Mouse (Mus musculus): Measurements from ENCODE around the gene Akain1. TPM values are rescaled to one million over a fixed set of nuclear protein-coding genes. Genes with fewer than 3 reads are reported as not detected.

Gene Akain1
- polyA plus RNA-seq, 1 experiment = not detected

- no peaks in the 10 kb centered on the region for H3K27me3 ChIP-seq (ENCODE audit: control insufficient read depth, insufficient read depth, insufficient read length)
- no peaks in the 10 kb centered on the region for H3K79me3 ChIP-seq (ENCODE audit: low read depth)
- H3K79me2 ChIP-seq (ENCODE audit: control insufficient read depth, insufficient read depth) = no peaks in the 10 kb centered on the region
- no peak overlapping the region for H3K4me3 ChIP-seq (ENCODE audit: insufficient read depth, poor library complexity, severe bottlenecking)
- H3K36me3 ChIP-seq (ENCODE audit: control insufficient read depth, insufficient read depth) = no peaks in the 10 kb centered on the region
- TF ChIP-seq CEBPB (IDR thresholded peaks at IDR 0.05; ENCODE audit: low read depth) = no peak
- no peak for TF ChIP-seq MAX (IDR thresholded peaks at IDR 0.05)
- TF ChIP-seq CTCF (IDR thresholded peaks at IDR 0.05; ENCODE audit: control insufficient read depth, insufficient read depth, insufficient read length) = no peak
- TF ChIP-seq MYOG (IDR thresholded peaks at IDR 0.05; ENCODE audit: control insufficient read depth, extremely low read depth, insufficient read length) = no peak
- no peak for TF ChIP-seq FOSL1 (IDR thresholded peaks at IDR 0.05; ENCODE audit: insufficient read depth, low read length, poor library complexity, severe bottlenecking)
- TF ChIP-seq MYOD1 (IDR thresholded peaks at IDR 0.05; ENCODE audit: control insufficient read depth, insufficient read length, low read depth) = no peak
- no peak for TF ChIP-seq USF1 (IDR thresholded peaks at IDR 0.05; ENCODE audit: low read depth)
- no peak overlapping the region for H3ac ChIP-seq (ENCODE audit: control insufficient read depth, insufficient read length, low read depth)
Observed at GRCm38 (mm10) chr17:69497315-69497714, 58.2 kb downstream of the Akain1 start.

DNA sequence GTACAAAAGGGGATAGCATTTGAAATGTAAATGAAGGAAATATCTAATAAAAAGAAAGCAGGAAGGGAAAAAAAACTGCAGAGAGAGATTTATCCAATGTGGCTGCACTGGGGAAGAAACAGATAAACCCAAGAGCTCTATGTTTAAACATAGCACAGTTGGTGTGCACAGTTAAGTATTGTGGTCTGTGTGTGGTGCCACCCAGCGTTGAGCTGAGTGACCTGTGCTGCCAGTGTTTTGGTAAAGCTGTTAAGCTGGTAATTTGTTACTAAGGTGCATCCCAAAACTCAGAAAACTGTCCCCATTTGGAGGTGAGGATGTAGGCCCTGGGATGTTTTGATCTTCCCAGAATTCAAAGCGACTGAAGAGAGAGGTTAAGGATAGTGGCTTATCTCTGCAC lies 59.8 kb downstream of the Akain1 start:
- no peak for TF ChIP-seq CEBPB (IDR thresholded peaks at IDR 0.05; ENCODE audit: low read depth)
- TF ChIP-seq FOSL1 (IDR thresholded peaks at IDR 0.05; ENCODE audit: insufficient read depth, low read length, poor library complexity, severe bottlenecking) = no peak
- no peak for TF ChIP-seq MAX (IDR thresholded peaks at IDR 0.05)
- no peak for TF ChIP-seq MYOD1 (IDR thresholded peaks at IDR 0.05; ENCODE audit: control insufficient read depth, insufficient read length, low read depth)
- no peak for TF ChIP-seq CTCF (IDR thresholded peaks at IDR 0.05; ENCODE audit: control insufficient read depth, insufficient read depth, insufficient read length)
- no peak for TF ChIP-seq USF1 (IDR thresholded peaks at IDR 0.05; ENCODE audit: low read depth)
- no peak for TF ChIP-seq MYOG (IDR thresholded peaks at IDR 0.05; ENCODE audit: control insufficient read depth, extremely low read depth, insufficient read length)
- no peak overlapping the region for H3ac ChIP-seq (ENCODE audit: control insufficient read depth, insufficient read length, low read depth)
- no peaks in the 10 kb centered on the region for H3K79me3 ChIP-seq (ENCODE audit: low read depth)
- H3K36me3 ChIP-seq (ENCODE audit: control insufficient read depth, insufficient read depth) = no peaks in the 10 kb centered on the region
- H3K27me3 ChIP-seq (ENCODE audit: control insufficient read depth, insufficient read depth, insufficient read length) = no peaks in the 10 kb centered on the region
- H3K79me2 ChIP-seq (ENCODE audit: control insufficient read depth, insufficient read depth) = no peaks in the 10 kb centered on the region
- no peak overlapping the region for H3K4me3 ChIP-seq (ENCODE audit: insufficient read depth, poor library complexity, severe bottlenecking)

DNA sequence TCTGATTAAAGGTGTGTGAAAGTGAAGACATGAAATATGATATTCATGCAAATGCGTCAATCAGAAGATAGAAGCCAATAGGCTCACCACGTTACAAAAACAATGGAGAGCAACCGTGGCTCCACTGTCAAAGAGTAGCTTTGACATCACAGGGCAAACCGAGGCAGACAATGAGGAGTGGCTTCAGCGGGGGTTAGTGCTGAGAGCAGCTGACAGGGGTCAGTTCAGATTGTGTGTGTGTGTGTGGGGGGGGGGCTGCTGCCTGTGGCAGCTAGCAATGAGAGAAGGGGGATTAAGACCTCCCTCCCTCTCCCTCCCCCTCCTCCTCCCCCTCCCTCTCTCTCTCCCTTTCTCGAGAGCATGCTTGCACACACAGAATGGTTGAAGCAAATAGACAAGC lies 60.3 kb downstream of the Akain1 start:
- TF ChIP-seq CTCF (IDR thresholded peaks at IDR 0.05; ENCODE audit: control insufficient read depth, insufficient read depth, insufficient read length) (no peak), MYOD1 (IDR thresholded peaks at IDR 0.05; ENCODE audit: control insufficient read depth, insufficient read length, low read depth) (no peak), MAX (IDR thresholded peaks at IDR 0.05) (no peak), MYOG (IDR thresholded peaks at IDR 0.05; ENCODE audit: control insufficient read depth, extremely low read depth, insufficient read length) (no peak)
- Histone ChIP-seq H3K4me3 (ENCODE audit: insufficient read depth, poor library complexity, severe bottlenecking) (no peak overlapping the region), H3K27me3 (ENCODE audit: control insufficient read depth, insufficient read depth, insufficient read length) (no peaks in the 10 kb centered on the region), H3K36me3 (ENCODE audit: control insufficient read depth, insufficient read depth) (no peaks in the 10 kb centered on the region), H3K79me3 (ENCODE audit: low read depth) (no peaks in the 10 kb centered on the region), H3K79me2 (ENCODE audit: control insufficient read depth, insufficient read depth) (no peaks in the 10 kb centered on the region), H3ac (ENCODE audit: control insufficient read depth, insufficient read length, low read depth) (no peak overlapping the region)

- no peaks in the 10 kb centered on the region for H3K36me3 ChIP-seq (ENCODE audit: control insufficient read depth, insufficient read depth)
- H3K79me2 ChIP-seq (ENCODE audit: control insufficient read depth, insufficient read depth) = no peaks in the 10 kb centered on the region
- H3ac ChIP-seq (ENCODE audit: control insufficient read depth, insufficient read length, low read depth) = no peak overlapping the region
- H3K27me3 ChIP-seq (ENCODE audit: control insufficient read depth, insufficient read depth, insufficient read length) = no peaks in the 10 kb centered on the region
- TF ChIP-seq MAX (IDR thresholded peaks at IDR 0.05) (no peak), CEBPB (IDR thresholded peaks at IDR 0.05; ENCODE audit: low read depth) (no peak), MYOG (IDR thresholded peaks at IDR 0.05; ENCODE audit: control insufficient read depth, extremely low read depth, insufficient read length) (no peak), CTCF (IDR thresholded peaks at IDR 0.05; ENCODE audit: control insufficient read depth, insufficient read depth, insufficient read length) (no peak), FOSL1 (IDR thresholded peaks at IDR 0.05; ENCODE audit: insufficient read depth, low read length, poor library complexity, severe bottlenecking) (no peak)
- H3K79me3 ChIP-seq (ENCODE audit: low read depth) = no peaks in the 10 kb centered on the region
- H3K4me3 ChIP-seq (ENCODE audit: insufficient read depth, poor library complexity, severe bottlenecking) = no peak overlapping the region
Observed at GRCm38 (mm10) chr17:69506070-69506469, 66.9 kb downstream of the Akain1 start.

- no peak for TF ChIP-seq USF1 (IDR thresholded peaks at IDR 0.05; ENCODE audit: low read depth)
- no peak for TF ChIP-seq CEBPB (IDR thresholded peaks at IDR 0.05; ENCODE audit: low read depth)
- no peak for TF ChIP-seq MYOD1 (IDR thresholded peaks at IDR 0.05; ENCODE audit: control insufficient read depth, insufficient read length, low read depth)
- no peak for TF ChIP-seq FOSL1 (IDR thresholded peaks at IDR 0.05; ENCODE audit: insufficient read depth, low read length, poor library complexity, severe bottlenecking)
- TF ChIP-seq MYOG (IDR thresholded peaks at IDR 0.05; ENCODE audit: control insufficient read depth, extremely low read depth, insufficient read length) = no peak
- TF ChIP-seq CTCF (IDR thresholded peaks at IDR 0.05; ENCODE audit: control insufficient read depth, insufficient read depth, insufficient read length) = no peak
- TF ChIP-seq MAX (IDR thresholded peaks at IDR 0.05) = no peak
- Histone ChIP-seq H3K79me2 (ENCODE audit: control insufficient read depth, insufficient read depth) (no peaks in the 10 kb centered on the region), H3K79me3 (ENCODE audit: low read depth) (no peaks in the 10 kb centered on the region), H3ac (ENCODE audit: control insufficient read depth, insufficient read length, low read depth) (no peak overlapping the region), H3K27me3 (ENCODE audit: control insufficient read depth, insufficient read depth, insufficient read length) (no peaks in the 10 kb centered on the region), H3K4me3 (ENCODE audit: insufficient read depth, poor library complexity, severe bottlenecking) (no peak overlapping the region), H3K36me3 (ENCODE audit: control insufficient read depth, insufficient read depth) (no peaks in the 10 kb centered on the region)
Observed at GRCm38 (mm10) chr17:69516344-69516907, 77.3 kb downstream of the Akain1 start.

DNA sequence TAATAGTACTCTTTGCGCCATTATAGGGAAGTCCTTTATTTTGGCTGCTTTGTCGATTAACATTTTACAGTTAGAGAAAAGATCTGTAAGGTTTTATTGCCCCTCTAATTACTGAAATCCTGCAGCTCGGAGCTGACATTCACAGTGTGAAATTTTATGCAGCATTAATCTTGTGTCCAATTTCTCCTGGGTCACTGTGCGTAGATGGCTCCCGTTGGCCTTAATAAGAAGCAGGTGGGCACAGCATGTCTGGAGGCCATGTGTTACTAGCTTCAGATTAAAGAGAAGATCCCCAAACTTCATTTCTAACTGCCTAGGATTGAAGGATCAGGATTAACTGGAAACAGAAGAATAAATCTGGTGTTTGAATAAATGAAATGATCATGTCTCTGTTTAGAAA lies 92.3 kb downstream of the Akain1 start:
- H3K79me2 ChIP-seq (ENCODE audit: control insufficient read depth, insufficient read depth) = no peaks in the 10 kb centered on the region
- no peaks in the 10 kb centered on the region for H3K36me3 ChIP-seq (ENCODE audit: control insufficient read depth, insufficient read depth)
- TF ChIP-seq MYOG (IDR thresholded peaks at IDR 0.05; ENCODE audit: control insufficient read depth, extremely low read depth, insufficient read length) (no peak), FOSL1 (IDR thresholded peaks at IDR 0.05; ENCODE audit: insufficient read depth, low read length, poor library complexity, severe bottlenecking) (no peak), MYOD1 (IDR thresholded peaks at IDR 0.05; ENCODE audit: control insufficient read depth, insufficient read length, low read depth) (no peak), CTCF (IDR thresholded peaks at IDR 0.05; ENCODE audit: control insufficient read depth, insufficient read depth, insufficient read length) (no peak), USF1 (IDR thresholded peaks at IDR 0.05; ENCODE audit: low read depth) (no peak), MAX (IDR thresholded peaks at IDR 0.05) (no peak), CEBPB (IDR thresholded peaks at IDR 0.05; ENCODE audit: low read depth) (no peak)
- H3K4me3 ChIP-seq (ENCODE audit: insufficient read depth, poor library complexity, severe bottlenecking) = no peak overlapping the region
- no peak overlapping the region for H3ac ChIP-seq (ENCODE audit: control insufficient read depth, insufficient read length, low read depth)
- H3K27me3 ChIP-seq (ENCODE audit: control insufficient read depth, insufficient read depth, insufficient read length) = no peaks in the 10 kb centered on the region
- H3K79me3 ChIP-seq (ENCODE audit: low read depth) = no peaks in the 10 kb centered on the region

Data from C2C12 (cell line).